ENCODE assay signal across 30 mouse cellular contexts in the genomic region with DNA sequence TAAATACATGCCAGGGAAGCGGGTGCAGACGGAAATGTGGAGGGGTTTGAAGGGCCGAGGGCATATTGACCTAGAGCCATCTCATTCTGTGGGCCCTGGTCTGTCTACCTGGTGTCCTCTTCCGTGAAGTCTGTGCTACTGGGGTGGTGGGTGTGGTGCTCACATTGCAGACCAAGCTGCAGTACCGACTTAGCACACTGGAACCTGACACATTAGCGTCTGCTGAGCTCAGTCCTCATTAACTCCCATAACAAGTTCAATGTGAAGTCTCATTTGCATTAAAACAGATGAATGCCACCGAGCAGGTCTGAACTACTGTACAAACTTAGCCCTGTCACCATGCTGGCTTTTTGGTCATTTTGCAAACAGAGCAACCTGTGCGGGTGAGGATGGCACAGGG.
DNase-seq lines count a peak whose midpoint lies in the region; ATAC-seq and TF ChIP-seq lines count a peak whose summit lies in the region.
"Had no signal": no experiment of that assay in that cellular context is flagged by ENCODE, and none has a peak within 500 bp of the region (broad histone marks: within the 10 kb centered on the region; RNA-seq: fewer than 3 reads in every experiment).

No protein-coding gene starts in this region.

- 0 out of 2 replicates have a peak overlapping the region, but pooled peaks have one; percentile 6 for H3K4me2 ChIP-seq in forebrain, embryonic 13.5 days
- H3K4me2 ChIP-seq: embryonic facial prominence, embryonic 15.5 days; heart, embryonic 15.5 days; hindbrain, embryonic 13.5 days; kidney, embryonic 15.5 days; liver, embryonic 12.5 days; neural tube, embryonic 15.5 days; stomach, embryonic 15.5 days had no signal

- 40% methylated on average over 8 of the region's 8 CpGs for WGBS in forebrain, embryonic 13.5 days

- H3K9ac ChIP-seq in MEL (ENCODE audit: control insufficient read depth, low read depth, low read length, poor library complexity, severe bottlenecking): no peak overlapping the region
- H3K9ac ChIP-seq in forebrain, embryonic 13.5 days: no peak overlapping the region
- H3K9ac ChIP-seq: embryonic facial prominence, embryonic 15.5 days; heart, embryonic 15.5 days; hindbrain, embryonic 13.5 days; kidney, embryonic 15.5 days; liver, embryonic 12.5 days; liver, postnatal 0 days; neural tube, embryonic 15.5 days; stomach, embryonic 15.5 days had no signal

- H3K9me3 ChIP-seq in MEL (replicated peaks; ENCODE audit: insufficient read depth, low read length): no peaks in the 10 kb centered on the region
- H3K9me3 ChIP-seq in forebrain, embryonic 13.5 days (replicated peaks): no peaks in the 10 kb centered on the region
- H3K9me3 ChIP-seq: embryonic facial prominence, embryonic 10.5 days; embryonic facial prominence, embryonic 15.5 days; heart, embryonic 15.5 days; hindbrain, embryonic 13.5 days; kidney, embryonic 15.5 days; liver, embryonic 12.5 days; neural tube, embryonic 15.5 days; stomach, embryonic 15.5 days had no signal

- peak; percentile 15 for TF ChIP-seq CTCF in layer of hippocampus, adult 2 months (conservative IDR thresholded peaks at IDR 0.05)
- TF ChIP-seq CTCF in MEL (IDR thresholded peaks at IDR 0.05 in 2 of 3, conservative IDR thresholded peaks at IDR 0.05 in 1 of 3; ENCODE audit: control insufficient read depth in 1 of 3, insufficient read depth in 1 of 3, low read depth in 2 of 3, low read length in 3 of 3, poor library complexity in 1 of 3, severe bottlenecking in 1 of 3): no peak

- no peak for TF ChIP-seq EP300 in MEL (IDR thresholded peaks at IDR 0.05; ENCODE audit: low read depth in 1 of 2, low read length in 2 of 2)

- no peaks in the 10 kb centered on the region; a peak in 1 of 4 replicates for H3K36me3 ChIP-seq in MEL (ENCODE audit: control insufficient read depth in 1 of 2, insufficient read depth in 2 of 2, low read length in 2 of 2)
- H3K36me3 ChIP-seq in forebrain, embryonic 13.5 days (ENCODE audit: poor library complexity, severe bottlenecking): peaks cover 15% of the 10 kb centered on the region
- H3K36me3 ChIP-seq: neural tube, embryonic 15.5 days had no signal

- no peak for TF ChIP-seq RAD21 in MEL (IDR thresholded peaks at IDR 0.05; ENCODE audit: low read depth, low read length)

- DNase-seq in layer of hippocampus, adult 2 months (ENCODE audit: low spot score in 2 of 2): no peak
- no peak for DNase-seq in layer of hippocampus, postnatal 36 days
- DNase-seq in MEL (ENCODE audit: low read depth, low spot score): peak; percentile 7
- DNase-seq in ovary, adult 18-20 months (ENCODE audit: low spot score): no peak
- DNase-seq in yolk sac, embryonic 10.5 days (ENCODE audit: low spot score): no peak
- no peak for DNase-seq in gastrocnemius, postnatal 4 days (ENCODE audit: low spot score in 2 of 2)
- DNase-seq: adrenal gland, adult 2 months; B cell, adult 2 months; cerebellum, adult 8-10 months; cerebellum, postnatal 25 days; gastrocnemius, postnatal 25 days; kidney, adult 18-20 months; kidney, postnatal 25 days; liver, postnatal 0 days; midbrain, embryonic 14.5 days; right cerebral cortex, postnatal 25 days; thymus, postnatal 14 days had no signal

- H3K4me3 ChIP-seq in layer of hippocampus, adult 2 months: no peak overlapping the region
- no peak overlapping the region for H3K4me3 ChIP-seq in MEL (ENCODE audit: control insufficient read depth in 1 of 2, insufficient read depth in 1 of 2, low read depth in 2 of 2, low read length in 2 of 2)
- H3K4me3 ChIP-seq in forebrain, embryonic 13.5 days: no peak overlapping the region
- H3K4me3 ChIP-seq: embryonic facial prominence, embryonic 10.5 days; embryonic facial prominence, embryonic 15.5 days; heart, embryonic 15.5 days; hindbrain, embryonic 13.5 days; kidney, embryonic 15.5 days; liver, embryonic 12.5 days; neural tube, embryonic 15.5 days; stomach, embryonic 15.5 days had no signal

- TF ChIP-seq POLR2A in MEL (IDR thresholded peaks at IDR 0.05; ENCODE audit: control insufficient read depth in 1 of 2, insufficient read depth in 1 of 2, low read depth in 1 of 2, low read length in 2 of 2, poor library complexity in 1 of 2): no peak

- H3K79me2 ChIP-seq in MEL (ENCODE audit: control insufficient read depth, insufficient read depth, low read length, poor library complexity): no peaks in the 10 kb centered on the region

- ATAC-seq in forebrain, embryonic 13.5 days: peak; percentile 81
- ATAC-seq: activated CD4-positive, CD25-positive, alpha-beta regulatory T cell, adult 4 months; inflammation-experienced regulatory T-cells, adult 6 months; liver, embryonic 12.5 days; liver, postnatal 0 days; lung, postnatal 0 days had no signal

- no peaks in the 10 kb centered on the region for H3K27me3 ChIP-seq in MEL (ENCODE audit: control insufficient read depth in 1 of 2, insufficient read depth in 2 of 2, low read length in 2 of 2)
- H3K27me3 ChIP-seq in forebrain, embryonic 13.5 days: no peaks in the 10 kb centered on the region
- H3K27me3 ChIP-seq: embryonic facial prominence, embryonic 15.5 days; heart, embryonic 15.5 days; hindbrain, embryonic 13.5 days; kidney, embryonic 15.5 days; liver, embryonic 12.5 days; neural tube, embryonic 15.5 days; stomach, embryonic 15.5 days had no signal

- no peak overlapping the region for H3K27ac ChIP-seq in layer of hippocampus, adult 2 months
- no peak overlapping the region for H3K27ac ChIP-seq in MEL (ENCODE audit: control insufficient read depth, low read depth, low read length)
- H3K27ac ChIP-seq in forebrain, embryonic 13.5 days: 0 out of 2 replicates have a peak overlapping the region, but pooled peaks have one; percentile 19
- H3K27ac ChIP-seq: embryonic facial prominence, embryonic 10.5 days; embryonic facial prominence, embryonic 15.5 days; heart, embryonic 15.5 days; hindbrain, embryonic 13.5 days; kidney, embryonic 15.5 days; liver, embryonic 12.5 days; macrophage; neural tube, embryonic 15.5 days; stomach, embryonic 15.5 days had no signal

- H3K4me1 ChIP-seq in MEL (ENCODE audit: control insufficient read depth in 1 of 2, insufficient read depth in 2 of 2, low read length in 2 of 2): no peaks in the 10 kb centered on the region
- peaks cover 36% of the 10 kb centered on the region for H3K4me1 ChIP-seq in forebrain, embryonic 13.5 days
- H3K4me1 ChIP-seq: embryonic facial prominence, embryonic 10.5 days; embryonic facial prominence, embryonic 15.5 days; heart, embryonic 15.5 days; liver, embryonic 12.5 days; stomach, embryonic 15.5 days had no signal

TF ChIP-seq in MEL, 35 proteins besides CTCF, POLR2A, EP300 and RAD21:
- TF ChIP-seq POLR2AphosphoS2 (IDR thresholded peaks at IDR 0.05; ENCODE audit: low read length) (no peak), ETS1 (IDR thresholded peaks at IDR 0.05; ENCODE audit: low read depth, low read length) (no peak), TCF12 (IDR thresholded peaks at IDR 0.05; ENCODE audit: low read depth, low read length) (no peak), SIN3A (IDR thresholded peaks at IDR 0.05; ENCODE audit: low read length) (no peak), USF1 (IDR thresholded peaks at IDR 0.05; ENCODE audit: low read depth, low read length) (no peak), ZC3H11A (IDR thresholded peaks at IDR 0.05; ENCODE audit: low read depth, low read length) (no peak), MEF2A (IDR thresholded peaks at IDR 0.05; ENCODE audit: extremely low read depth, insufficient replicate concordance, low read depth, low read length, poor library complexity, severe bottlenecking) (no peak), NELFE (IDR thresholded peaks at IDR 0.05; ENCODE audit: low read depth, low read length) (no peak), MAX (IDR thresholded peaks at IDR 0.05; ENCODE audit: low read length) (no peak), GABPA (IDR thresholded peaks at IDR 0.05; ENCODE audit: low read depth, low read length) (no peak), TAL1 (IDR thresholded peaks at IDR 0.05; ENCODE audit: low read length) (no peak), KAT2A (conservative IDR thresholded peaks at IDR 0.05; ENCODE audit: low read depth, low read length) (no peak), SMC3 (IDR thresholded peaks at IDR 0.05; ENCODE audit: low read depth, low read length) (no peak), MYB (IDR thresholded peaks at IDR 0.05; ENCODE audit: low read depth, low read length) (no peak), USF2 (IDR thresholded peaks at IDR 0.05; ENCODE audit: borderline replicate concordance in 1 of 2, insufficient read depth in 1 of 2, low read depth in 1 of 2, low read length in 2 of 2) (no peak), E2F4 (IDR thresholded peaks at IDR 0.05; ENCODE audit: borderline replicate concordance, low read depth, low read length) (no peak)
